ENCODE assay signal across 8 mouse cellular contexts in the genomic region with DNA sequence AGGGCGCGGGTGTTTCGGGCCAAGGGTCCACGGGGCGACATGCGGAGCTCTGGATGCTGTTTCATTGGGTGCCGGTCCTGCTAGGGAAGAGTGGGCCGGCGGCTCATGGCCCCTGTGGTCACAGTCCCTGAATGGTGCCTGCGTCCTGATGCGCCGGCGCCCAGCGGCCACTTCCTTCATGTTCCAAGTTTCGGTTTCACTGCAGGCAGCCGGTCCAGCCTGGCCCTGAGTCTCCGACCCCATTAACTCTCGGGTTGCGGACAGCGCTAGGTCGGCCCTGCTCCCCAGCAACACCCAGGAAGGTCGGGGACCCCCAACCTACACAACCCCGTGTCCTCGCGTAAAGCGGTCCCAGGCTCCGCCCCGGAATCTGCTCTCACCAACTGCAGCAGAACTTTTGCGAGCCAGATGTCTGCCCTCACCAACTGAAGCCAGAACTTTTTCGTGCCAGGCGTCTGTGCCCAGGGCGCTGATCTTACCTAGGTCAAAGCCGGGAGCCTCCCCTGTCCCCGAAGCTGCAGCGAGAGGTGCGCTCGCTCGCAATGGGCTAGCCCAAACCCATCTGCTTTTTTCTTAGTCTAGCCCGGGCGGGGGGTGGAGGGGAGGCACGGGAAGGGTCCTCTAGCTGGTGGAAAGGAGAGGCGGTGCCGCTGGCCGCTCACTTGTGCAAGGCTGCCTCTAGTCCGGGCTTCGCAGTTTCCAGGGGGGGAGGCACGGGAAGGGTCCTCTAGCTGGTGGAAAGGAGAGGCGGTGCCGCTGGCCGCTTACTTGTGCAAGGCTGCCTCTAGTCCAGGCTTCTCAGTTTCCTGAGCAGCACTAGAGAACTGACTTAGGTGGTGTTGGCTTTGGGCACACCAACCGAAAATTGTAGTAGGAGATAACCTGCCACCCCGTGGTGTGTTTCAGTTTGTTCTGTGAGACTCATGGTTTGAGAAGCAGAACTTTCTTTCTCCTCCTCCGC. TPM values are rescaled to one million over a fixed set of nuclear protein-coding genes. Genes with fewer than 3 reads are reported as not detected.
DNase-seq lines count a peak whose midpoint lies in the region; ATAC-seq lines count a peak whose summit lies in the region.

No protein-coding gene starts in this region.

- WGBS in hindbrain, embryonic 12.5 days: 2% methylated on average over 53 of the region's 53 CpGs

- no peak; the same call in 1 of the 2 replicates for ATAC-seq in hindbrain, embryonic 12.5 days (ENCODE audit: low FRiP score)

- H3K27ac ChIP-seq in hindbrain, embryonic 12.5 days: no peak overlapping the region

- H3K4me2 ChIP-seq in hindbrain, embryonic 12.5 days (replicated peaks): peak overlapping the region; percentile 98

- peak; percentile 64 for DNase-seq in MN1 (ENCODE audit: low spot score)
- DNase-seq in cerebellum, postnatal 10 days: peak; percentile 51 to 55
- DNase-seq in frontal cortex, postnatal 25 days (ENCODE audit: low spot score in 2 of 2): peak; percentile 9 to 29
- peak; percentile 55 to 62 for DNase-seq in layer of hippocampus, postnatal 10 days (ENCODE audit: low spot score in 2 of 2)
- peak; percentile 83 for DNase-seq in lung, postnatal 10 days
- peak; percentile 63 for DNase-seq in ovary, adult 18-20 months (ENCODE audit: low spot score)
- peak; percentile 63 for DNase-seq in thymus, postnatal 0 days (ENCODE audit: low spot score)

- H3K9ac ChIP-seq in hindbrain, embryonic 12.5 days: peak overlapping the region; percentile 59

- H3K4me1 ChIP-seq in hindbrain, embryonic 12.5 days: peaks cover 22% of the 10 kb centered on the region

- peaks cover 81% of the 10 kb centered on the region for H3K27me3 ChIP-seq in hindbrain, embryonic 12.5 days

- H3K4me3 ChIP-seq in hindbrain, embryonic 12.5 days: peak overlapping the region; percentile 53

- no peaks in the 10 kb centered on the region for H3K9me3 ChIP-seq in hindbrain, embryonic 12.5 days (replicated peaks)

- no peaks in the 10 kb centered on the region for H3K36me3 ChIP-seq in hindbrain, embryonic 12.5 days

RNA-seq across cellular contexts. Expression of gene Rnf213, which starts 2.3 kb away (rescaled TPM):
- polyA plus RNA-seq in hindbrain, embryonic 12.5 days (2016; fragmentation: Nextera tagmentation; extraction: Ambion mirVana): 1.5 and 2.3 TPM in 2 replicates
- total RNA-seq in layer of hippocampus, postnatal 10 days (2021): 1 to 10 TPM; 3.8 TPM
- 18.7 and 20.2 TPM in 2 replicates for polyA plus RNA-seq in thymus, postnatal 0 days (2015; fragmentation: Nextera tagmentation; extraction: Ambion mirVana)

RNA-seq across cellular contexts. Expression of gene Slc26a11, which starts 35.2 kb away (rescaled TPM):
- polyA plus RNA-seq in hindbrain, embryonic 12.5 days (2016; fragmentation: Nextera tagmentation; extraction: Ambion mirVana): 5.3 and 6.0 TPM in 2 replicates
- total RNA-seq in layer of hippocampus, postnatal 10 days (2021): 1 to 10 TPM; 5.4 to 6.3 TPM
- polyA plus RNA-seq in thymus, postnatal 0 days (2015; fragmentation: Nextera tagmentation; extraction: Ambion mirVana): 2.1 and 2.5 TPM in 2 replicates

RNA-seq across cellular contexts. Expression of gene Sgsh, which starts 35.2 kb away (rescaled TPM):
- 4.4 and 4.6 TPM in 2 replicates for polyA plus RNA-seq in hindbrain, embryonic 12.5 days (2016; fragmentation: Nextera tagmentation; extraction: Ambion mirVana)
- 1 to 10 TPM; 4.7 to 5.1 TPM for total RNA-seq in layer of hippocampus, postnatal 10 days (2021)
- polyA plus RNA-seq in thymus, postnatal 0 days (2015; fragmentation: Nextera tagmentation; extraction: Ambion mirVana): 5.4 and 6.1 TPM in 2 replicates

Comparison
In these comparisons a context has a peak if more than half of its experiments do, and no peak if none do; other contexts are left out.
1. DNase-seq: peak in every context shown above with its lines; median percentile 83 in lung, postnatal 10 days; 64 in MN1; 63 in ovary, adult 18-20 months; 63 in thymus, postnatal 0 days; 58 in layer of hippocampus, postnatal 10 days; 53 in cerebellum, postnatal 10 days; 19 in frontal cortex, postnatal 25 days.